Mouse (Mus musculus) midbrain, embryonic 13.5 days (tissue): ENCODE measurements at regions not wholly inside any gene's neighbourhood (a gene's known extent, or its start where the extent isn't known, plus 50 kb on each side); places are given as distances from the start of the nearest gene placed in this dataset.

Experiments
- ATAC-seq: fragments of 200-750 bp; cut with Nextera tagmentation; 2 replicates; pipeline ENCODE4 v1.8.0; 2017; ENCODE audit warnings: mild to moderate bottlenecking, moderate TSS enrichment, moderate library complexity
- H3K27ac ChIP-seq: fragments of 300-500 bp; sonication (generic); 2 replicates; pipeline ENCODE4 v1.5.1; 2015; ENCODE audit warnings: inconsistent platforms, mild to moderate bottlenecking, moderate library complexity
- H3K27me3 ChIP-seq: fragments of 300-500 bp; sonication (generic); 2 replicates; pipeline ENCODE4 v1.6.1; 2015; ENCODE audit warnings: mild to moderate bottlenecking, inconsistent platforms
- H3K36me3 ChIP-seq: fragments of 300-500 bp; sonication (generic); 2 replicates; pipeline ENCODE4 v1.6.1; 2015; ENCODE audit warnings: mild to moderate bottlenecking, inconsistent platforms
- H3K4me1 ChIP-seq: fragments of 300-500 bp; sonication (generic); replicated peaks from 2 replicates; pipeline ENCODE4 v1.6.1; 2015; ENCODE audit warnings: inconsistent platforms
- H3K4me2 ChIP-seq: fragments of 300-500 bp; sonication (generic); replicated peaks from 2 replicates; pipeline ENCODE4 v1.6.1; 2015; ENCODE audit warnings: moderate library complexity, mild to moderate bottlenecking, inconsistent platforms
- H3K4me3 ChIP-seq: fragments of 300-500 bp; sonication (generic); replicated peaks from 2 replicates; pipeline ENCODE4 v1.5.1; 2015; ENCODE audit warnings: mild to moderate bottlenecking, inconsistent platforms
- H3K9ac ChIP-seq: fragments of 300-500 bp; sonication (generic); replicated peaks from 2 replicates; pipeline ENCODE4 v1.6.1; 2015; ENCODE audit warnings: mild to moderate bottlenecking, inconsistent platforms
- H3K9me3 ChIP-seq: fragments of 300-500 bp; sonication (generic); 2 replicates; pipeline ENCODE4 v1.6.1; 2016; ENCODE audit warnings: mild to moderate bottlenecking, inconsistent platforms
- WGBS: fragments of 180-500 bp; shearing (Covaris S2); methylation state at CpG from one replicate; pipeline ENCODE4 v1.1.7; 2015; 5-methylcytosine and 5-hydroxymethylcytosine counted together

DNA sequence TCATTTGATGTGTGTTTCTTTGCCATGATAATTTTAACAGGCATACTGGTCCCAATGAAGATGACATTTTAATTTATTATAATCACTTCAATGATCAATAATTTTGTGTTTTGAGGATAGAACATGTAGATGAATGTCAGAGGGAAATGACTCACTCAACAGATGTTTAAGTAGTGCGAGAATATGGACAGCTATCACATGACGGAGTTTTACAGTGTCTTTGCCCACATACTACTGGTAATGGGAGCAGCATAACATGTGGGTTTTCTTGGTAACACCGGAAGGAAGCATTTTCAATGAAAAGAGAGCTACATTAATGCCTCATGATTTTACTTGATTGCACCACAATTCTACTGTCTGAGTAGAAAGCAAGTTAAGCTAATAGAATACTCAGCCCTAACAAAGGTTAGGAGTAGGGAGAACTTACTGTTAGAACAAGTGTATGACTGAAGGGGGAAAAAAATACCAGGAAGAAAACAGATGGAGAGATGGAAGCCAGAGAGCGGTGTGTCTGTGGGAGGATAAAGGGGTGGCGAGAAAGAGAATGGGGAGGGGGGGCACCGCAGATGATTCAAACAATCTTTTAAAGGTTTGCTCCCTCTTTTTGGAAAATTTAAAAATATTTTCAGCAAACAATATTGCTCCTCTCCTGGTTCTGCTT, 142.0 kb upstream of the Dph6 start:
- H3K9me3 ChIP-seq = no peaks in the 10 kb centered on the region
- H3K27ac ChIP-seq = no peak overlapping the region
- no peaks in the 10 kb centered on the region for H3K36me3 ChIP-seq
- no peaks in the 10 kb centered on the region for H3K4me1 ChIP-seq
- no peak overlapping the region for H3K4me2 ChIP-seq
- no peak overlapping the region for H3K4me3 ChIP-seq
- no peak overlapping the region for H3K9ac ChIP-seq
- 95% methylated on average over 6 of the region's 6 CpGs for WGBS
- ATAC-seq = no peak
- no peaks in the 10 kb centered on the region for H3K27me3 ChIP-seq

DNA sequence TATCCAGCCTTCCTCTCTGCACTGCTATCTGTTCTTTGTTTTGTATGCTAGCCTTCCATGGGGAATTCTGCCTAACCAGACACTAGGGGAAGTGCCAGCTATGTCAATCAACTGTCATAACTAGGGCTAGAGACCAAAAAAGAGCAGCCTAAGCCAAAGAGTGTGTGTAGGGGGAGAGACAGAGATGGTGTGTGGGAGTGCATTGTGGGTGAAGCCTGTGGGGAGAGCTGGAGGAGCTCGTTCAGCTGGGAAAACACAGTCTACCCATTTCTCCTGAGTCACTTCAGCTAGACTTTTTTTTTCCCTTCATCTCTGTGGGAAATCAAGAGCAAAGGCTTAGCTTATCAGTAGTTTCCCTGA, 142.5 kb upstream of the Dph6 start:
- Histone ChIP-seq H3K4me1 (no peaks in the 10 kb centered on the region), H3K27me3 (no peaks in the 10 kb centered on the region), H3K36me3 (no peaks in the 10 kb centered on the region), H3K9ac (no peak overlapping the region), H3K27ac (no peak overlapping the region), H3K4me3 (no peak overlapping the region), H3K4me2 (no peak overlapping the region), H3K9me3 (no peaks in the 10 kb centered on the region)
- no peak for ATAC-seq
- 43% methylated on average over 1 of the region's 1 CpGs for WGBS

DNA sequence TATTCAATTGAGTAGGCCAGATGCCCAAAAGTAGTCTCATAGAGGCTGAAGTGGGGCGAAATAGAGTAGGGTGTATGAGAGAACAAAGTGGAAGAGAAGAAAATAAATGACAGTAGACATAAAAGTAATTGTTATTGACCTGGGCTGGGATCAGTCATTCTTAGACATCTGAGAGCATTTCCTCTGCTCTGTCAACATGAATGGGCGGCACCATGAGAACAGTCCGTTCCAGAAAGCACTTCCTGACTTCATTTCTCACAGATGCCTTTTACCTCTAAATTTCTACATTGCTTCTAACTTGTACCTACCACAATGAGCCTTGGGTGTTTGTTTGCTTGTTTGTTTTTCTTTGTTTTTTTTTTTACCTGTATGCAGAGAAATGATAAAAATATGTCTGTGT, 148.5 kb upstream of the Dph6 start:
- no peaks in the 10 kb centered on the region for H3K4me1 ChIP-seq
- no peak for ATAC-seq
- WGBS = 82% methylated on average over 3 of the region's 3 CpGs

DNA sequence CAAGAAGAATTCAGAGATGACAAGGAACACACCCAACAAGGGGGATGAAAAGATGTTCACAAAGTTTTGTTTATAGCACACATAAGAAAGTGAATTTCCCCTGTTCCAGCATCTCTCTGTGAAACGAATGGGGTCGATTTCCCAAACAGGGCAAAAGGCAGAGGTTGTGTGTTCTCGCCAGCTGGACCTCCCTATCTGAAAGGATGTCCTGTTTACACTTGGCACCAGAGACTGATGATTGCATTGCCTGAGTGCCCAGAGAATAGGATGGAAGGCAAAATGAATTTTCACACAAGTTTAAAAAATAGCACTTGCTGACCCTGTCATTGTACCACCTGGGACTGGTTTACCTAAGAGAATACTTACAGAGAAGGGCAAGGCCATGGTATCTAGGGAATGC, 149.2 kb upstream of the Dph6 start:
- WGBS = 82% methylated on average over 3 of the region's 3 CpGs

More for the DNA sequence above, 148.5 kb upstream of the Dph6 start:
- no peak overlapping the region for H3K4me2 ChIP-seq
- H3K9ac ChIP-seq = no peak overlapping the region
- H3K36me3 ChIP-seq = no peaks in the 10 kb centered on the region
- H3K9me3 ChIP-seq = no peaks in the 10 kb centered on the region
- no peaks in the 10 kb centered on the region for H3K27me3 ChIP-seq
- H3K27ac ChIP-seq = no peak overlapping the region
- no peak overlapping the region for H3K4me3 ChIP-seq

DNA sequence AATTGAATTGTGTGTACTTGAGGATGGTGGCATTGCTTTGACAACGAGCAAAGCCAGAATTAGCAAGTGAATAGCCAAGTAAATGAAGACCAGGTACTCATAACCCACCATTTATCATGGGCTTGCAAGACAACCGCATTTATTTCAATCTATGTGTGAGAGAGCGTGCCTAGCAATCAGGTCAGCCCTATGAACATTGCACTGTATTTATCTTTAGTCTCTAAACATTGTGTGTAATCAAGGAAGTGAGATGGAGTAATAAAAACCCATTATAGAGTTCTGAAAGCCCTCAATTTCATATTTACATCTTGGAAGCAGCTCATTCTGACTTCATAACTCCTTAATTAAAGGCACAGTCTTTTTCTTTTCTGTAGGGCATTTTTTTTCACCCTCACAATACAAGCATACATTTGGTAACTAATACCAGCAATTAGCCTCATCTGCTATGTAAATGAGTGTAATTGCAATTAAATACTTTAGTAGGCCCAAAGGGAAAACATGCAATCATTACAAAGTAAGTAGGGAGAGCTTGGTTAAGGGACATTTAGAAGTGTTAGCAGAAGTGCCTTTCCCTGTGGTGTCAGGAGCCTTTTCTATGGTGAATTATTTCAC, 150.8 kb upstream of the Dph6 start:
- Histone ChIP-seq H3K27ac (no peak overlapping the region), H3K4me3 (no peak overlapping the region), H3K27me3 (no peaks in the 10 kb centered on the region), H3K9me3 (no peaks in the 10 kb centered on the region), H3K36me3 (no peaks in the 10 kb centered on the region), H3K9ac (no peak overlapping the region), H3K4me1 (no peaks in the 10 kb centered on the region), H3K4me2 (no peak overlapping the region)
- ATAC-seq = no peak
- 74% methylated on average over 3 of the region's 3 CpGs for WGBS

More for the DNA sequence above, 149.2 kb upstream of the Dph6 start:
- ATAC-seq = no peak
- Histone ChIP-seq H3K27me3 (no peaks in the 10 kb centered on the region), H3K4me2 (no peak overlapping the region), H3K4me1 (no peaks in the 10 kb centered on the region), H3K9me3 (no peaks in the 10 kb centered on the region), H3K9ac (no peak overlapping the region), H3K4me3 (no peak overlapping the region), H3K27ac (no peak overlapping the region), H3K36me3 (no peaks in the 10 kb centered on the region)

DNA sequence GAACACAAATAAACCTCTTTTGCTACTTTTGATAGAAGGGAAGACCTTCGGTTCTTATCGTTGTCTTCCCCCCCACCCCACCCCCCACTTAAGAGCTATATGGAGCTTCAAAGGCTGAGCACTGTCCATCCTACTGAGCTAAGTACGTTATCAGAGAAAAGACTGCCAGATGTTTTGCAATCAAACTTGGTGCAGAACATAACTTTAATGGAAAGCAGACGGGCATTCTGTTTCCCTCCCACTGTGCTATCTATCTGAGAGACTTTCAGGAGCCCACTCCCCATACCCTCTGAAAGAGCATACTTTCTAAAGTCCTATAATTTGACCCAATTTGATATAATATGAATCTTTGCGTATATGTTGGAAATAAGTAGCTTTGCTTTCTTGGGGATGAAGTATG, 153.3 kb upstream of the Dph6 start:
- no peaks in the 10 kb centered on the region for H3K36me3 ChIP-seq
- 71% methylated on average over 5 of the region's 5 CpGs for WGBS
- H3K9ac ChIP-seq = no peak overlapping the region
- H3K27me3 ChIP-seq = no peaks in the 10 kb centered on the region
- ATAC-seq = no peak
- H3K9me3 ChIP-seq = no peaks in the 10 kb centered on the region
- no peak overlapping the region for H3K27ac ChIP-seq
- no peak overlapping the region for H3K4me2 ChIP-seq
- H3K4me3 ChIP-seq = no peak overlapping the region
- H3K4me1 ChIP-seq = no peaks in the 10 kb centered on the region

DNA sequence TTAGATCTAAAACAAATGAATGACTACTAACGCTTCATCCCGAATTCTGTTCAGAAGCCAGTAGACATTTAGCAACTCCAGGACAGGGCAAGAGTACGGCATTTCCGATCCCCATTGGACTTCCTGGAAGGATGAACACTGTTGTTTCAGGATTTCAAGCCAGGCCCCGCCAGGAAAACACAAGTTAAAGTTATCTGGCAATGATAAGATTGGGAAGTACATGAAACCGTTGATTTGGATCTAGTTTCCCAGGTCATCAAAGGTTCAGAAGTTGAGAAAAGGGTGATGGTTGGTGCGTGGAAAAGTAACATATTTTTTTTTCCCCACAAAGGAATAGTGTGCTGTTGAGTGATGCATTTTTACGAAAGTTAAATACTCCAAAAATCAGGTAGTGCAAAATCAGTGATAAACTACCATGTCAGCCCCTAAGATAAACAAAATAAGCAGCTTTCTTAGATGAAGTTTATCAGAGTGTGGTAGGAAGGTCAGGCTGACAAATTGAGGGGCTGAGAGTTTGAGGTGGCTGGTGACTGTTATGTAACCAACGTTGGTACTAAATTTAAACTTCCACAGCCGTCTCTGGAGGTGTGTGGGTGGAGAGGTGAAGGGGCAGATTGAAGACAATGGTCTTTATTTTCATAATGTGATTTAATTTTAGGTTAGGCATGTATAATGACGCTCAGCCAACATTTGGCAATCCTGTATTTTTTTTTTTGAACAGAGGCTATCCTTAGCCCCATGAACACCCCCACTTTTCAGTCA, 157.6 kb upstream of the Dph6 start:
- Histone ChIP-seq H3K4me1 (no peaks in the 10 kb centered on the region), H3K4me3 (no peak overlapping the region), H3K27ac (no peak overlapping the region), H3K36me3 (no peaks in the 10 kb centered on the region), H3K9me3 (no peaks in the 10 kb centered on the region), H3K9ac (no peak overlapping the region), H3K4me2 (no peak overlapping the region), H3K27me3 (no peaks in the 10 kb centered on the region)
- WGBS = 82% methylated on average over 11 of the region's 11 CpGs
- ATAC-seq = no peak

DNA sequence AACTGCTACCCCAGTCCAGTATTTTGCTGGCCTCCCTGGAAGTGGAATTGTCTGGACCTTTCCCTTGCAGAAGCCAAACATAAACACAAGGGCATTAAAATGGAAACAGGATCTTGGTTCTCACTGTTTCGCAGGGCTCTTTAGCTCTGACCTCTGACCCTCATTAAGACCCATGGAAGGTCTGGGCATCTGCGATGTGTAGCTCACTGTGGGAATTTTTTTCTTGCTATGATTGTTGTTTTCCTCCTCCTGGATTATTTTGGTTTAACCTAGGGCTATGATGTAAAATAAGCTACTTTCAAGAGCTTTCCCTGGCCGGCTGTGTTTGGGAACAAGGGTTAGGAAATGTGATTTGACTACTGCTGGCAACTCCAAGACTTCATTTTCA, 158.1 kb upstream of the Dph6 start:
- Histone ChIP-seq H3K4me3 (no peak overlapping the region), H3K9me3 (no peaks in the 10 kb centered on the region), H3K4me2 (no peak overlapping the region), H3K4me1 (no peaks in the 10 kb centered on the region), H3K9ac (no peak overlapping the region), H3K36me3 (no peaks in the 10 kb centered on the region), H3K27me3 (no peaks in the 10 kb centered on the region), H3K27ac (no peak overlapping the region)
- ATAC-seq = no peak
- 29% methylated on average over 3 of the region's 3 CpGs for WGBS

DNA sequence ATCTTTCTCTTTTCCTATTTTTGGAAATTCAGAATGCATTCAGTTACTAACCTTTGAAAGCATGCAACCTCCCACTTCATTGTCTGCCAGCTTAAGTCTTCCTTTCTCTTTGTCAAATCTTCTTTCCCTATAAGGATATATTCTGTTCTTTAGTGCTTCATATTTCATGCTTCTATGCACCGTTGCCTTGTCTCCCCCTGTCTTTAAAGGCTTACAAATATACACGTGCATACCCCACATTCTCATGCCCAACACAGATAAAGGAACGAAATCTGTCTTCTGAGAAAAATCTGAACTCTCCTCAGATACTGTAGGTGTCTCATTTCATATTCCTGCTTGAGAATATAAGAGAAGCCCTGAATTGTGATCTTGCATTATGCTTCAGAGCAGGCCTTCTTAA, 167.9 kb upstream of the Dph6 start:
- no peak overlapping the region for H3K4me3 ChIP-seq
- no peak overlapping the region for H3K9ac ChIP-seq
- no peaks in the 10 kb centered on the region for H3K27me3 ChIP-seq
- no peaks in the 10 kb centered on the region for H3K36me3 ChIP-seq
- no peaks in the 10 kb centered on the region for H3K9me3 ChIP-seq
- H3K27ac ChIP-seq = no peak overlapping the region
- H3K4me1 ChIP-seq = no peaks in the 10 kb centered on the region
- WGBS = 45% methylated on average over 3 of the region's 3 CpGs
- ATAC-seq = no peak
- no peak overlapping the region for H3K4me2 ChIP-seq

DNA sequence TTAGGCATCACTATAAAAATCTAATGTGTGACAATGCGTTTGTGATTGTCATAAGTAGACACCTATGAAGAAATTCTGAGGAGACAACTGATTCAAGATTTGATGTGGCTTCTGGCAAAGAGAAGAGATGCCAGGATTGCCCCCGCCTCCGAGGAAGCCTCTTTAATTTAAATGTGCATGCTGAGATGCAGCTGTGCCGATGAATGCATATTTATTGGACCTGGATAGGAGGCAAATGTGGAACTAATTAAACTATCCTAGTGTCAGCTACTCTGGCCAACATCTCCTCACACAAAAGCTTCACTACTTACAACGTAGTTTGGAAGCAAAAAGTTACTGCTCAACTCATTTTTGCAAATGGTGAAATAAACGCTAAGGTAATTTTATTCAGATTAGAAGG, 173.4 kb upstream of the Dph6 start:
- WGBS = 47% methylated on average over 6 of the region's 6 CpGs
- Histone ChIP-seq H3K9ac (no peak overlapping the region), H3K4me2 (no peak overlapping the region), H3K4me1 (no peaks in the 10 kb centered on the region), H3K9me3 (no peaks in the 10 kb centered on the region), H3K27ac (no peak overlapping the region), H3K4me3 (no peak overlapping the region), H3K27me3 (no peaks in the 10 kb centered on the region), H3K36me3 (no peaks in the 10 kb centered on the region)
- no peak for ATAC-seq

DNA sequence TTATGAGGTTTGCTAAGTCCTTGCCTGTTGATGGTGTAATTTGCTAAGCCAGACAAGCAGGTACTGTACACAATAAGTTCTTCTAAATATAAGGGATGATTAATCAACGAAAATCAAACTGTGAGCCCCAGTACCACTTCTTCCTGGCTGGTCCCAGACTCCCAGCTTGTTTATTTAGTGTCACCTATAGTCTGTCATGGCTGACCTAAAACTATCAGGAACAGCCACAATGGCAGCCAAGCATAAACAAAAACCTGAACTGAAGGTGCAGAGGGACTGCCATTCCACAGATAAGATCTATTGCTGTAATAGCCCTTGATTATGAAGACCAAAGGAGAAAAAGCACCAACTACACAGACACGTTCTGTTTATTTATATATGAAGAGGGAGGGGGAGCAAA, 180.9 kb upstream of the Dph6 start:
- H3K4me2 ChIP-seq = no peak overlapping the region
- no peak overlapping the region for H3K27ac ChIP-seq
- WGBS = 64% methylated on average over 2 of the region's 2 CpGs

DNA sequence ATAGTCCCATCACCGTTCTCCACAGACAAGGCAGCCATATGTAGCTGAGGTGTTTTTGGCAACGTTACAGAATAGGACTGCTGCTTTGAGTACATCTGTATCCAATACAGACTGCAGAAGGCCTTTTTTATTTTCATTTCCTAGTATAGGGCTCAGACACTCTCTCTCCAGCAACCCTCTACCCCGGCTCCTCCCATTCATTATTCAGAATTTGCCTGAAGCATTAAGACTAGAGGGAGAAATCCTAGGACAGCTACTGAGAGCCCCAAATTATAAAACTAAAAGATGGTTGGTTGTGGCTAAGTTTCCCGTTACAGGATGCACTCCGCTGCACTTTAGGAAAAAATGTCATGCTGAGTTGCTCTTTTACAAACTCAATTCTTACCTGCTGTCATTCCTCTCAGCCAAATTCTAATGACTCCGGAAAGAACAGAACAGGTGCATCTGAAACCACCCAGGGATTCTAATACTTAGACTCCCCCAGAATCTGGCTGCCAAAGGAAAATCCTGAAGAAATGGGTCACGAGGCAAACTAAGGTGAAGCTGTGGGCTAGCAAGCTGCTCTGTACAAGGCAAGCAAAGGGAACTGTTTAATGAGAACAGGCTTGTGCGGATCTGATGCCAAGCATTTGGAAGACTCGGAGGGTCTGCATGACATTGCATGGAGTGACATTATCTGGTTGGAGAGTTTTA, 189.1 kb upstream of the Dph6 start:
- H3K4me2 ChIP-seq = no peak overlapping the region
- no peaks in the 10 kb centered on the region for H3K36me3 ChIP-seq
- H3K4me1 ChIP-seq = no peaks in the 10 kb centered on the region
- H3K27me3 ChIP-seq = no peaks in the 10 kb centered on the region
- ATAC-seq = no peak
- H3K27ac ChIP-seq = no peak overlapping the region
- no peaks in the 10 kb centered on the region for H3K9me3 ChIP-seq
- H3K9ac ChIP-seq = no peak overlapping the region
- no peak overlapping the region for H3K4me3 ChIP-seq
- 75% methylated on average over 9 of the region's 9 CpGs for WGBS

More for the DNA sequence above, 180.9 kb upstream of the Dph6 start:
- no peak overlapping the region for H3K4me3 ChIP-seq
- H3K27me3 ChIP-seq = no peaks in the 10 kb centered on the region
- no peaks in the 10 kb centered on the region for H3K36me3 ChIP-seq
- no peak for ATAC-seq
- no peaks in the 10 kb centered on the region for H3K9me3 ChIP-seq
- 0 out of 2 replicates have a peak, but pooled peaks cover 5% of the 10 kb centered on the region for H3K4me1 ChIP-seq
- H3K9ac ChIP-seq = no peak overlapping the region
